In genomic region chr12:112154476-112154875, GRCm38 (mm10) we compare ENCODE assay signal across 10 mouse cellular contexts. TPM values are rescaled to one million over a fixed set of nuclear protein-coding genes. Genes with fewer than 3 reads are reported as not detected.
DNase-seq lines count a peak whose midpoint lies in the region; ATAC-seq and TF ChIP-seq lines count a peak whose summit lies in the region.
"Had no signal": no experiment of that assay in that cellular context is flagged by ENCODE, and none has a peak within 500 bp of the region (broad histone marks: within the 10 kb centered on the region; RNA-seq: fewer than 3 reads in every experiment).

No protein-coding gene starts in this region.

- H3K36me3 ChIP-seq in forebrain, embryonic 13.5 days (ENCODE audit: poor library complexity, severe bottlenecking), result peaks cover 54% of the 10 kb centered on the region
- H3K36me3 ChIP-seq in forebrain, postnatal 0 days (ENCODE audit: insufficient read depth), result no peaks in the 10 kb centered on the region
- 0 out of 2 replicates have a peak, but pooled peaks cover 2% of the 10 kb centered on the region for H3K36me3 ChIP-seq in lung, embryonic 14.5 days (ENCODE audit: insufficient read depth)
- peaks cover 46% of the 10 kb centered on the region for H3K36me3 ChIP-seq in forebrain, embryonic 14.5 days (ENCODE audit: control insufficient read depth, insufficient read depth, low read length)

- no peak for ATAC-seq in forebrain, embryonic 13.5 days
- no peak for ATAC-seq in forebrain, postnatal 0 days
- ATAC-seq in lung, embryonic 14.5 days (ENCODE audit: insufficient read depth), result no peak
- ATAC-seq in forebrain, embryonic 14.5 days, result no peak

- H3K27ac ChIP-seq in forebrain, embryonic 13.5 days, result peak overlapping the region; percentile 77; the same call in 1 of the 2 replicates
- no peak overlapping the region for H3K27ac ChIP-seq in forebrain, postnatal 0 days (ENCODE audit: low read depth, low read length)
- H3K27ac ChIP-seq in lung, embryonic 14.5 days (ENCODE audit: low read depth), result peak overlapping the region; percentile 58; the same call in 1 of the 2 replicates
- peak overlapping the region; percentile 59 for H3K27ac ChIP-seq in forebrain, embryonic 14.5 days (ENCODE audit: low read depth, low read length)

- H3K9me3 ChIP-seq in forebrain, embryonic 13.5 days (replicated peaks), result no peaks in the 10 kb centered on the region
- no peaks in the 10 kb centered on the region for H3K9me3 ChIP-seq in forebrain, postnatal 0 days (ENCODE audit: low read length)
- no peaks in the 10 kb centered on the region for H3K9me3 ChIP-seq in lung, embryonic 14.5 days (ENCODE audit: low read depth, low read length)
- H3K9me3 ChIP-seq in forebrain, embryonic 14.5 days (replicated peaks; ENCODE audit: control insufficient read depth, low read length), result no peaks in the 10 kb centered on the region
- H3K9me3 ChIP-seq: limb, embryonic 15.5 days had no signal

- H3K9ac ChIP-seq in forebrain, embryonic 13.5 days, result peak overlapping the region; percentile 1; the same call in 1 of the 2 replicates
- H3K9ac ChIP-seq in forebrain, postnatal 0 days, result no peak overlapping the region
- H3K9ac ChIP-seq in lung, embryonic 14.5 days, result no peak overlapping the region
- no peak overlapping the region for H3K9ac ChIP-seq in forebrain, embryonic 14.5 days (ENCODE audit: low read length)
- H3K9ac ChIP-seq: limb, embryonic 15.5 days had no signal

- peaks cover 87% of the 10 kb centered on the region for H3K4me1 ChIP-seq in forebrain, embryonic 13.5 days
- peaks cover 14% of the 10 kb centered on the region for H3K4me1 ChIP-seq in forebrain, postnatal 0 days (ENCODE audit: insufficient read depth)
- H3K4me1 ChIP-seq in lung, embryonic 14.5 days (ENCODE audit: insufficient read depth), result 0 out of 2 replicates have a peak, but pooled peaks cover 3% of the 10 kb centered on the region
- peaks cover 47% of the 10 kb centered on the region for H3K4me1 ChIP-seq in forebrain, embryonic 14.5 days (ENCODE audit: control insufficient read depth, insufficient read depth, low read length)

- 44% methylated on average over 5 of the region's 5 CpGs for WGBS in forebrain, embryonic 13.5 days
- WGBS in forebrain, postnatal 0 days, result 41% methylated on average over 5 of the region's 5 CpGs
- 51% methylated on average over 5 of the region's 5 CpGs for WGBS in lung, embryonic 14.5 days
- WGBS in forebrain, embryonic 14.5 days, result 45% methylated on average over 5 of the region's 5 CpGs

- no peak overlapping the region for H3K4me3 ChIP-seq in forebrain, embryonic 13.5 days
- no peak overlapping the region for H3K4me3 ChIP-seq in forebrain, postnatal 0 days (ENCODE audit: low read depth, low read length)
- H3K4me3 ChIP-seq in lung, embryonic 14.5 days (ENCODE audit: low read depth, low read length), result no peak overlapping the region
- no peak overlapping the region for H3K4me3 ChIP-seq in forebrain, embryonic 14.5 days (ENCODE audit: low read depth, low read length)
- H3K4me3 ChIP-seq: limb, embryonic 15.5 days had no signal

- no peak for TF ChIP-seq CTCF in forebrain, postnatal 0 days (IDR thresholded peaks at IDR 0.05; ENCODE audit: low read depth)
- TF ChIP-seq CTCF in lung, embryonic 14.5 days (IDR thresholded peaks at IDR 0.05; ENCODE audit: low read depth), result no peak

- DNase-seq in forebrain, postnatal 0 days, result no peak
- peak; percentile 32 for DNase-seq in lung, embryonic 14.5 days
- DNase-seq in lung, postnatal 36 days, result no peak
- DNase-seq in forebrain, embryonic 14.5 days (ENCODE audit: low spot score), result no peak
- peak; percentile 36 to 56 for DNase-seq in lung, postnatal 4 days
- no peak for DNase-seq in left cerebral cortex, adult 9 months (ENCODE audit: low spot score in 2 of 2)
- DNase-seq in layer of hippocampus, adult 9-11 months, result no peak
- DNase-seq: thymus, postnatal 25 days had no signal

- peak overlapping the region; percentile 28 for H3K4me2 ChIP-seq in forebrain, embryonic 13.5 days
- no peak overlapping the region for H3K4me2 ChIP-seq in forebrain, postnatal 0 days (ENCODE audit: low read depth)
- no peak overlapping the region for H3K4me2 ChIP-seq in lung, embryonic 14.5 days
- no peak overlapping the region for H3K4me2 ChIP-seq in forebrain, embryonic 14.5 days (ENCODE audit: low read length)
- H3K4me2 ChIP-seq: limb, embryonic 15.5 days had no signal

- no peaks in the 10 kb centered on the region for H3K27me3 ChIP-seq in forebrain, embryonic 13.5 days
- no peaks in the 10 kb centered on the region for H3K27me3 ChIP-seq in forebrain, postnatal 0 days (ENCODE audit: insufficient read depth, low read length)
- no peaks in the 10 kb centered on the region for H3K27me3 ChIP-seq in lung, embryonic 14.5 days (ENCODE audit: insufficient read depth, low read length)
- H3K27me3 ChIP-seq in forebrain, embryonic 14.5 days (replicated peaks; ENCODE audit: control insufficient read depth, insufficient read depth, low read length), result no peaks in the 10 kb centered on the region
- H3K27me3 ChIP-seq: limb, embryonic 15.5 days had no signal

RNA-seq across cellular contexts. Expression of gene Kif26a, which starts 8.5 kb away (rescaled TPM):
- polyA plus RNA-seq in forebrain, embryonic 13.5 days (2015; fragmentation: Nextera tagmentation; extraction: Ambion mirVana), result 10.9 and 14.4 TPM in 2 replicates
- 50.4 and 55.1 TPM in 2 replicates for total RNA-seq in forebrain, postnatal 0 days (2014; rRNA removed)
- 5.0 and 6.2 TPM in 2 replicates for polyA plus RNA-seq in forebrain, postnatal 0 days (2015; fragmentation: Nextera tagmentation; extraction: Ambion mirVana)
- 2.2 and 2.3 TPM in 2 replicates for polyA plus RNA-seq in lung, embryonic 14.5 days (2014; fragmentation: Nextera tagmentation; extraction: Ambion mirVana)
- 11.5 and 12.3 TPM in 2 replicates for polyA plus RNA-seq in forebrain, embryonic 14.5 days (2014; fragmentation: Nextera tagmentation; extraction: Ambion mirVana)

RNA-seq across cellular contexts. Expression of gene Aspg, which starts 48.0 kb away (rescaled TPM):
- 0.08 and 0.15 TPM in 2 replicates for polyA plus RNA-seq in forebrain, embryonic 13.5 days (2015; fragmentation: Nextera tagmentation; extraction: Ambion mirVana)
- total RNA-seq in forebrain, postnatal 0 days (2014; rRNA removed), result 2.9 and 3.9 TPM in 2 replicates
- polyA plus RNA-seq in forebrain, postnatal 0 days (2015; fragmentation: Nextera tagmentation; extraction: Ambion mirVana), result 0.52 and 1.3 TPM in 2 replicates
- polyA plus RNA-seq in lung, embryonic 14.5 days (2014; fragmentation: Nextera tagmentation; extraction: Ambion mirVana), result 1.6 TPM in 2 replicates
- 0.17 and 0.46 TPM in 2 replicates for polyA plus RNA-seq in forebrain, embryonic 14.5 days (2014; fragmentation: Nextera tagmentation; extraction: Ambion mirVana)

Comparison
In these comparisons a context has a peak if more than half of its experiments do, and no peak if none do; other contexts are left out.
1. DNase-seq: peak in lung, embryonic 14.5 days (single experiment) and lung, postnatal 4 days (2 of 2); none in forebrain, postnatal 0 days (single experiment), lung, postnatal 36 days (single experiment), forebrain, embryonic 14.5 days (single experiment), left cerebral cortex, adult 9 months (0 of 2) and layer of hippocampus, adult 9-11 months (single experiment).